Mouse (Mus musculus): ENCODE measurements around the gene Ralgapa2.

Ralgapa2 gene

GRCm38 (mm10) chr2:146259787-146260560, 252.2 kb downstream of the Ralgapa2 start:
- DNase-seq (ENCODE audit: low spot score in 2 of 2) = no peak

- DNase-seq (ENCODE audit: low spot score in 2 of 2) = no peak
These were observed 253.2 kb downstream of the Ralgapa2 start for GRCm38 (mm10) chr2:146258736-146259469.

- no peak for DNase-seq (ENCODE audit: low spot score in 2 of 2)
These were observed 254.5 kb downstream of the Ralgapa2 start for GRCm38 (mm10) chr2:146257609-146258008.

- no peak for DNase-seq (ENCODE audit: low spot score in 2 of 2)
These were observed 255.1 kb downstream of the Ralgapa2 start for GRCm38 (mm10) chr2:146257037-146257436.

- no peak for DNase-seq (ENCODE audit: low spot score in 2 of 2)
These were observed 255.7 kb downstream of the Ralgapa2 start for GRCm38 (mm10) chr2:146256321-146256875.

- DNase-seq (ENCODE audit: low spot score in 2 of 2) = no peak
These were observed 256.5 kb downstream of the Ralgapa2 start for GRCm38 (mm10) chr2:146255636-146256035.

- DNase-seq (ENCODE audit: low spot score in 2 of 2) = no peak
These were observed 257.8 kb downstream of the Ralgapa2 start for GRCm38 (mm10) chr2:146254387-146254786.

GRCm38 (mm10) chr2:146250236-146250904, 261.8 kb downstream of the Ralgapa2 start:
- no peak for DNase-seq (ENCODE audit: low spot score in 2 of 2)

- no peak for DNase-seq (ENCODE audit: low spot score in 2 of 2)
These were observed 263.1 kb downstream of the Ralgapa2 start for GRCm38 (mm10) chr2:146249033-146249432.

- no peak for DNase-seq (ENCODE audit: low spot score in 2 of 2)
These were observed 264.6 kb downstream of the Ralgapa2 start for GRCm38 (mm10) chr2:146247576-146247975.

- DNase-seq (ENCODE audit: low spot score in 2 of 2) = no peak
These were observed 265.6 kb downstream of the Ralgapa2 start for GRCm38 (mm10) chr2:146246409-146247075.

GRCm38 (mm10) chr2:146245401-146245800, 266.7 kb downstream of the Ralgapa2 start:
- DNase-seq (ENCODE audit: low spot score in 2 of 2) = no peak

GRCm38 (mm10) chr2:146244049-146244448, 268.1 kb downstream of the Ralgapa2 start:
- DNase-seq (ENCODE audit: low spot score in 2 of 2) = no peak

GRCm38 (mm10) chr2:146239196-146239747, 272.9 kb downstream of the Ralgapa2 start:
- no peak for DNase-seq (ENCODE audit: low spot score in 2 of 2)

GRCm38 (mm10) chr2:146231485-146231884, 280.7 kb downstream of the Ralgapa2 start:
- DNase-seq (ENCODE audit: low spot score in 2 of 2) = no peak

GRCm38 (mm10) chr2:146228435-146228834, 283.7 kb downstream of the Ralgapa2 start:
- no peak for DNase-seq (ENCODE audit: low spot score in 2 of 2)

- no peak for DNase-seq (ENCODE audit: low spot score in 2 of 2)
These were observed 284.5 kb downstream of the Ralgapa2 start for GRCm38 (mm10) chr2:146227646-146228045.

GRCm38 (mm10) chr2:146226484-146226883, 285.7 kb downstream of the Ralgapa2 start:
- no peak for DNase-seq (ENCODE audit: low spot score in 2 of 2)

GRCm38 (mm10) chr2:146225818-146226217, 286.3 kb downstream of the Ralgapa2 start:
- DNase-seq (ENCODE audit: low spot score in 2 of 2) = no peak

GRCm38 (mm10) chr2:146224141-146224540, 288.0 kb downstream of the Ralgapa2 start:
- no peak for DNase-seq (ENCODE audit: low spot score in 2 of 2)

Data from spleen, postnatal 10 days (tissue).